ENCODE assay signal across 12 mouse cellular contexts in the genomic region with DNA sequence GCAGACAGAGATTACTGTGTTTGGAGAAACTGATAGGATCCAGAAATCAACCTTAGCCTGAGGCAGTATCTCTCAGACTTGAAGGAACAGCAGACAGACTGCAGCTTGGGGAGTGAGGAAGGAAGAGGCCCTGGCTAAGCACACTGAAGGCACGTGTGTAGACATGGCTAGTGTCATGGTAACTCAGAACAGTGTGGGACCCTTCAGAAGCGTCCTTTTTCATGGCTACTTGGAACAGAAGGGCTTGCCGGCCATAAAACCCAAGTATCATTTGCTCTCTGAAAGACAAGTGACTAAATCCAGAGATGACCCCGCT.
DNase-seq lines count a peak whose midpoint lies in the region; ATAC-seq lines count a peak whose summit lies in the region.
"Had no signal": no experiment of that assay in that cellular context is flagged by ENCODE, and none has a peak within 500 bp of the region (broad histone marks: within the 10 kb centered on the region; RNA-seq: fewer than 3 reads in every experiment).

No protein-coding gene starts in this region.

- H3K9me3 ChIP-seq in heart, embryonic 15.5 days (replicated peaks), result no peaks in the 10 kb centered on the region
- no peaks in the 10 kb centered on the region for H3K9me3 ChIP-seq in midbrain, embryonic 12.5 days
- no peaks in the 10 kb centered on the region for H3K9me3 ChIP-seq in midbrain, embryonic 11.5 days (ENCODE audit: control insufficient read depth, low read length)
- H3K9me3 ChIP-seq in stomach, embryonic 16.5 days (replicated peaks; ENCODE audit: control insufficient read depth, low read length), result no peaks in the 10 kb centered on the region
- H3K9me3 ChIP-seq: hindbrain, embryonic 13.5 days had no signal

- no peaks in the 10 kb centered on the region for H3K36me3 ChIP-seq in heart, embryonic 15.5 days
- H3K36me3 ChIP-seq in midbrain, embryonic 12.5 days, result no peaks in the 10 kb centered on the region
- no peaks in the 10 kb centered on the region for H3K36me3 ChIP-seq in midbrain, embryonic 11.5 days (ENCODE audit: control insufficient read depth, insufficient read depth, low read length)
- no peaks in the 10 kb centered on the region for H3K36me3 ChIP-seq in stomach, embryonic 16.5 days (ENCODE audit: control insufficient read depth, insufficient read depth, low read length)
- H3K36me3 ChIP-seq: hindbrain, embryonic 13.5 days had no signal

- H3K4me3 ChIP-seq in heart, embryonic 15.5 days, result no peak overlapping the region
- no peak overlapping the region for H3K4me3 ChIP-seq in midbrain, embryonic 12.5 days
- H3K4me3 ChIP-seq in midbrain, embryonic 11.5 days (ENCODE audit: low read depth, low read length), result no peak overlapping the region
- no peak overlapping the region for H3K4me3 ChIP-seq in stomach, embryonic 16.5 days (replicated peaks; ENCODE audit: low read length)
- H3K4me3 ChIP-seq: hindbrain, embryonic 13.5 days had no signal

- H3K27ac ChIP-seq in heart, embryonic 15.5 days, result peak overlapping the region; percentile 36
- H3K27ac ChIP-seq in midbrain, embryonic 12.5 days (replicated peaks), result no peak overlapping the region
- no peak overlapping the region for H3K27ac ChIP-seq in midbrain, embryonic 11.5 days (ENCODE audit: low read depth, low read length)
- peak overlapping the region; percentile 70 for H3K27ac ChIP-seq in stomach, embryonic 16.5 days (ENCODE audit: low read length)
- H3K27ac ChIP-seq: hindbrain, embryonic 13.5 days had no signal

- H3K4me2 ChIP-seq in heart, embryonic 15.5 days, result no peak overlapping the region
- no peak overlapping the region for H3K4me2 ChIP-seq in midbrain, embryonic 12.5 days (replicated peaks)
- no peak overlapping the region for H3K4me2 ChIP-seq in midbrain, embryonic 11.5 days
- H3K4me2 ChIP-seq in stomach, embryonic 16.5 days (ENCODE audit: low read depth, low read length), result no peak overlapping the region
- H3K4me2 ChIP-seq: hindbrain, embryonic 13.5 days had no signal

- no peaks in the 10 kb centered on the region for H3K27me3 ChIP-seq in heart, embryonic 15.5 days
- H3K27me3 ChIP-seq in midbrain, embryonic 12.5 days, result no peaks in the 10 kb centered on the region
- no peaks in the 10 kb centered on the region for H3K27me3 ChIP-seq in midbrain, embryonic 11.5 days (ENCODE audit: control insufficient read depth, insufficient read depth, low read length)
- H3K27me3 ChIP-seq in stomach, embryonic 16.5 days (ENCODE audit: control insufficient read depth, insufficient read depth, low read length), result no peaks in the 10 kb centered on the region
- H3K27me3 ChIP-seq: hindbrain, embryonic 13.5 days had no signal

- DNase-seq in heart, postnatal 14 days, result no peak
- DNase-seq in midbrain, embryonic 11.5 days (ENCODE audit: low spot score, missing footprints), result no peak
- DNase-seq in spleen, postnatal 36 days (ENCODE audit: low spot score in 2 of 2), result no peak
- DNase-seq: adrenal gland, postnatal 36 days; cerebellum, adult 11 months; left cerebral cortex, postnatal 4 days; thymus, adult 2 months had no signal

- intact Hi-C loops in heart, postnatal 14 days (cut with DNase I), result no loop called here

- ATAC-seq in heart, embryonic 15.5 days (replicated peaks; ENCODE audit: insufficient number of reproducible peaks, insufficient read depth, low FRiP score, low read depth), result peak; percentile 68
- ATAC-seq in midbrain, embryonic 12.5 days (ENCODE audit: low FRiP score, low read depth), result 0 out of 2 replicates have a peak, but pooled peaks have one; percentile 30
- no peak for ATAC-seq in midbrain, embryonic 11.5 days (ENCODE audit: low FRiP score)
- ATAC-seq in granulocyte monocyte progenitor cell, adult 5-6 weeks (replicated peaks; ENCODE audit: poor library complexity, severe bottlenecking), result peak; percentile 43; the same call in 1 of the 2 replicates
- ATAC-seq in stomach, embryonic 16.5 days (ENCODE audit: insufficient read depth, low FRiP score), result no peak

- WGBS in heart, embryonic 15.5 days, result 35% methylated on average over 4 of the region's 4 CpGs
- 57% methylated on average over 4 of the region's 4 CpGs for WGBS in midbrain, embryonic 12.5 days
- WGBS in midbrain, embryonic 11.5 days, result 55% methylated on average over 4 of the region's 4 CpGs
- 43% methylated on average over 4 of the region's 4 CpGs for WGBS in stomach, embryonic 16.5 days

- H3K9ac ChIP-seq in heart, embryonic 15.5 days, result no peak overlapping the region
- H3K9ac ChIP-seq in midbrain, embryonic 12.5 days (replicated peaks), result no peak overlapping the region
- H3K9ac ChIP-seq in midbrain, embryonic 11.5 days (ENCODE audit: low read length), result no peak overlapping the region
- 0 out of 2 replicates have a peak overlapping the region, but pooled peaks have one; percentile 25 for H3K9ac ChIP-seq in stomach, embryonic 16.5 days (ENCODE audit: low read length)
- H3K9ac ChIP-seq: hindbrain, embryonic 13.5 days had no signal

- H3K4me1 ChIP-seq in heart, embryonic 15.5 days (replicated peaks), result peaks cover 38% of the 10 kb centered on the region
- peaks cover 19% of the 10 kb centered on the region for H3K4me1 ChIP-seq in midbrain, embryonic 12.5 days
- H3K4me1 ChIP-seq in midbrain, embryonic 11.5 days (ENCODE audit: control insufficient read depth, insufficient read depth, low read length), result peaks cover 4% of the 10 kb centered on the region
- H3K4me1 ChIP-seq in stomach, embryonic 16.5 days (ENCODE audit: control insufficient read depth, insufficient read depth, low read length), result peaks cover 18% of the 10 kb centered on the region

Comparison
In these comparisons a context has a peak if more than half of its experiments do, and no peak if none do; other contexts are left out.
1. ATAC-seq: peak in heart, embryonic 15.5 days (single experiment), midbrain, embryonic 12.5 days (single experiment) and granulocyte monocyte progenitor cell, adult 5-6 weeks (single experiment); none in midbrain, embryonic 11.5 days (single experiment) and stomach, embryonic 16.5 days (single experiment).
2. H3K27ac ChIP-seq: peak in heart, embryonic 15.5 days (single experiment) and stomach, embryonic 16.5 days (single experiment); none in midbrain, embryonic 12.5 days (single experiment) and midbrain, embryonic 11.5 days (single experiment).